Mouse (Mus musculus): ENCODE measurements around the gene Fhad1. TPM values are rescaled to one million over a fixed set of nuclear protein-coding genes. Genes with fewer than 3 reads are reported as not detected.

The Fhad1 gene
- polyA plus RNA-seq, 1 experiment from 2014 or later: 0.50 TPM

DNA sequence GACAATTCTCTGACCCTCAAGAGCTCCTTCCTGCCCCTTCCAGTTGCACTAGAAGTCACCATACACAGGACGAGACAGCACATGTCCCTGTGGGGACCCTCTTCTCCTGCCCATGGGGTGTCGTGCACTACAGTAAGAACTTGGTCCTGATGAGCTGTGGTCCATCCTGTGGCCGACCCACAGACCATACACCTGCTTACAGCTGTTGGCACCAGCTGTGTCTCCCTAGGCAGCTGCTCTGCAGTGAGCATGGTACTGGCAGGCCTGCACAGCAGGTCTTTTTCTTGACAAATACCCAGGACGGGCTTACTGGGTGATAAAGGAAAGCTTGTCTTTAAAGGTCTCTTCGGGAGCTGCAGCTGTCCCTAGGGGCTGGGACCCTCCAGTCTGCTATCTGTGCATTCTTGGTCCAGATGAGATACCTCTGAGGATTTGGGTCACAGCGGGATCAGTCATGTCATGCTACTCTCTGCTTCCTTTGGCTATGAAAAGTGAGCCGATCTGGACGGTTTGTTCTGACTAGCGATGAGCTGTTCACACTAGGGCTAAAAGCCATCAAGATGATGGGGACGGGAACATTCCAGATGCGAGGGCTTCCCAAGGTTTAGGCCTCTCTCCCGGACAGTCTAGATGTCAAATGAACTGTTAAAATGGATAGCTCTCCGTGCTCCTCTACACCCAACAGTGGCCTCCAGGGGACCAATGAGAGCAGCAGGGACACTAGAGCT lies 44.4 kb upstream of the Fhad1 start:
- Histone ChIP-seq H3K4me2 (ENCODE audit: low read length) (no peak overlapping the region), H3K27ac (no peak overlapping the region), H3K4me1 (replicated peaks; ENCODE audit: insufficient read depth, low read length) (peaks cover 7% of the 10 kb centered on the region; the same call in 1 of the 2 replicates), H3K9me3 (replicated peaks; ENCODE audit: low read length) (no peaks in the 10 kb centered on the region), H3K27me3 (ENCODE audit: insufficient read depth, low read length) (no peaks in the 10 kb centered on the region), H3K4me3 (replicated peaks; ENCODE audit: low read depth, low read length) (no peak overlapping the region), H3K36me3 (ENCODE audit: insufficient read depth, low read length) (no peaks in the 10 kb centered on the region), H3K9ac (ENCODE audit: low read depth, low read length) (no peak overlapping the region)
- WGBS: 87% methylated on average over 13 of the region's 13 CpGs
- no peak for ATAC-seq (replicated peaks; ENCODE audit: low FRiP score, low read depth)
- TF ChIP-seq CTCF (IDR thresholded peaks at IDR 0.05; ENCODE audit: low read depth): no peak
- DNase-seq (ENCODE audit: low spot score): no peak

DNA sequence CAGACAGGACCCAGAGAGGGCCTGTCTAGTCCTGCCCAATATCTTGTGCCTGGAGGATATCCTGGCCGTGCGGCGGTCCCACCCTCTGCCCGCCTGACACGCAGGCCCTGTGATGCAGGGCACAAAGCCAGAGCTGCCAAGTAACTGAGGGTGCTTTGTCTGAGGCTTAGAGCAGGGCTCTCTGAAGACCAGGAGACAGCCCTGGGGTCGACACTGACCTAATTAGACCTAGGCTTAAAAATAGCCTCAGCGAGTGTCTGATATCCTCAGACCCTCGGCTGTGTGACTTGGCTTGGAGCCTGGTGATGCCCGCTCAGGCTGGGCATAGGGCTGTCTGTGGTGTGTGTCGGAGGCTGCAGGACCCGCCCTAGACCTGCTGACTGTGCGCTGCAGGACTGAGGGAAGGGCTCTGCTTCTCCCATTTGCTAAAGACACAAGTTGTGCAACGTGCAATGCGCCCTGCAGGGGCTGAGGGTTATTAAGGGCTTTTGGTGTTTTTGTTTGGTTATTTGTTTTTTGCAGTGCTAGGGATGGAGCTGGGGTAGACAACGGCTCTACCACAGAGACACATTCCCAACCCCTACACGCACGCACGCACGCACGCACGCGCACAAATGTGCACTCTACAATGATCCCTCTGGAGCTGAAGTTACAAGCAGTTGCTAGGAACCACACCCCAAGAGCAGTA lies 42.8 kb upstream of the Fhad1 start:
- no peak for DNase-seq (ENCODE audit: low spot score)
- no peak overlapping the region for H3K9ac ChIP-seq (ENCODE audit: low read depth, low read length)
- H3K27me3 ChIP-seq (ENCODE audit: insufficient read depth, low read length): no peaks in the 10 kb centered on the region
- no peak overlapping the region for H3K4me2 ChIP-seq (ENCODE audit: low read length)
- H3K36me3 ChIP-seq (ENCODE audit: insufficient read depth, low read length): no peaks in the 10 kb centered on the region
- no peak overlapping the region for H3K4me3 ChIP-seq (replicated peaks; ENCODE audit: low read depth, low read length)
- H3K27ac ChIP-seq: no peak overlapping the region
- TF ChIP-seq CTCF (IDR thresholded peaks at IDR 0.05; ENCODE audit: low read depth): no peak
- no peak for ATAC-seq (replicated peaks; ENCODE audit: low FRiP score, low read depth)
- H3K4me1 ChIP-seq (replicated peaks; ENCODE audit: insufficient read depth, low read length): peaks cover 13% of the 10 kb centered on the region; the same call in 1 of the 2 replicates
- 80% methylated on average over 22 of the region's 22 CpGs for WGBS
- no peaks in the 10 kb centered on the region for H3K9me3 ChIP-seq (replicated peaks; ENCODE audit: low read length)

DNA sequence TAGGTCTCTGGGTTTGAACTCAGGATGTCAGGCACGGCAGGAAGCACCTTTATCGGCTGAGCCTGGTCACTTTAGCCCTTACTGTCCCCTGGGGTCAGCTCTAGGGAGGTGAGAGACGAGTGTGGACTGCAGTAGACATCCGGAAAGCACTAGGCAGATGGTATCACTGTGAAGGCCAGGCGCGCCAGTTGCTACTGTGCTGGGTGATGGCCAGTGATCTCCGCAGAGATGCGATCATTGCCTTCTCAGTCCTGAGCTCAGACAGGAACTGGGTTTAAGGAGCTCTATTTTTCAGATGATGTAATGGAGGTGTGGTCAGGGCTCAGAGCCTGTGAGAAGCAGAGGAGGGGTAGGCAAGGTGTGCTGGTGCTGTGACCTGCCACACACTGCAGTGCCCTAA lies 40.7 kb upstream of the Fhad1 start:
- Histone ChIP-seq H3K4me2 (ENCODE audit: low read length) (no peak overlapping the region), H3K27ac (no peak overlapping the region), H3K9ac (ENCODE audit: low read depth, low read length) (no peak overlapping the region), H3K4me1 (replicated peaks; ENCODE audit: insufficient read depth, low read length) (peaks cover 9% of the 10 kb centered on the region; the same call in 1 of the 2 replicates), H3K27me3 (ENCODE audit: insufficient read depth, low read length) (no peaks in the 10 kb centered on the region), H3K9me3 (replicated peaks; ENCODE audit: low read length) (no peaks in the 10 kb centered on the region), H3K4me3 (replicated peaks; ENCODE audit: low read depth, low read length) (no peak overlapping the region), H3K36me3 (ENCODE audit: insufficient read depth, low read length) (no peaks in the 10 kb centered on the region)
- TF ChIP-seq CTCF (IDR thresholded peaks at IDR 0.05; ENCODE audit: low read depth): no peak
- DNase-seq (ENCODE audit: low spot score): no peak
- ATAC-seq (replicated peaks; ENCODE audit: low FRiP score, low read depth): no peak
- WGBS: 78% methylated on average over 8 of the region's 8 CpGs

DNA sequence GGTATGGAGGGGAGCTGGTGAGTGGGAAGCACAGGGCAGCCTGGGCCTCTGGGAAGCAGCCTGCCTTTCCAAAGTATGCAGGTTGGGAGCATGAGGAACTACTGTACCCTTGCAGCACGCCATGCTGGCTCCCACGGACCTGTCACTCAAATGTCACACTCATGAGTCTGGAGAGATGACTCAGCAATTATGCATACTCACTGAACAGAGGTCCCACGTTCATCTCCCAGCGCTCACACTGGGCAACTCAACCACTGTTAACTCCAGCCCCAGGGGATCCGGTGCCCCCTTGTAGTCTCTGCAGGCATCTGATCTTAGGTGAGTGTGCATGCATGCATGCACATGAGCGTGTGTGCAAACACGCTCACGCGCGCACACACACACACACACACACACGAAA lies 39.7 kb upstream of the Fhad1 start:
- DNase-seq (ENCODE audit: low spot score): no peak
- Histone ChIP-seq H3K4me2 (ENCODE audit: low read length) (no peak overlapping the region), H3K4me1 (replicated peaks; ENCODE audit: insufficient read depth, low read length) (peaks cover 10% of the 10 kb centered on the region), H3K9ac (ENCODE audit: low read depth, low read length) (no peak overlapping the region), H3K9me3 (replicated peaks; ENCODE audit: low read length) (no peaks in the 10 kb centered on the region), H3K27me3 (ENCODE audit: insufficient read depth, low read length) (no peaks in the 10 kb centered on the region), H3K27ac (peak overlapping the region; percentile 68; the same call in 1 of the 2 replicates), H3K36me3 (ENCODE audit: insufficient read depth, low read length) (no peaks in the 10 kb centered on the region), H3K4me3 (replicated peaks; ENCODE audit: low read depth, low read length) (no peak overlapping the region)
- no peak for TF ChIP-seq CTCF (IDR thresholded peaks at IDR 0.05; ENCODE audit: low read depth)
- 79% methylated on average over 11 of the region's 11 CpGs for WGBS
- no peak for ATAC-seq (replicated peaks; ENCODE audit: low FRiP score, low read depth)

DNA sequence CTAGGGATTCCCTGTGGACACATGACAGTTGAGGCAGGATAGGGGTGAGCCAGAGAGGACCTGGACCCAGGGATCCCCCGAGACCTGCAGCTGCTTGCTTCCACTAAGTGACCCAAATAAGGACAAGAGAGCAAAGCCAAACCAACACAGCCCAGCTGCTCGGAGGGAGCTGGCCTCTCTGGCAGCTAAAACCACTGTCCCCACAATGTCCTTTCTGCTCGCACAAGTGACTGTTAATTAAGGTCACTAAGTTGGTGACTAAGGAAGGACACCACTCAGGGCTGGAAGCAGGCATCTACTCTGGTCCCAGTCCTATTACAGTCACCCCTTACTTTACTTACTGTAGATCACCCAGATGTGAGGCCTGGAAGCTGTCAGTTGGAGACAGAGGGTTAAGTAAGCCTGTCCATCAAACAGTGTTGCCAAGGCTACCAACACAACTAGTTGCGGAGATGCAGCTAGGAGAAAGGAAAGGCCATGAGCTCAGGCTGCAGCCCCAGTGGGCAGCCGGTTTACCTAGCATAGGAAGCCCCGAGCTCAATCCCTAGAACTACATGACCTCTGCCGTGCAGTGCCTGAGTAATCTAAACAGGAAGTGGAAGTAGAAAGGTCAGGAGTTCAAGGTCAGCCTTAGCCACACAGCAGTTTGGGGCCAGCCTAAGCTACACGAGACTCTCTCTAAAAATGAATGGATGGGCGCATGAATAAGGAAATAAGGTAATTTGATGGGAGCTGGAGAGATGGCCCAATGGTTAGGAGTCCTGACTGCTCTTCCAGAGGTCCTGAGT lies 39.0 kb upstream of the Fhad1 start:
- Histone ChIP-seq H3K36me3 (ENCODE audit: insufficient read depth, low read length) (no peaks in the 10 kb centered on the region), H3K9me3 (replicated peaks; ENCODE audit: low read length) (no peaks in the 10 kb centered on the region), H3K27me3 (ENCODE audit: insufficient read depth, low read length) (no peaks in the 10 kb centered on the region), H3K27ac (peak overlapping the region; percentile 68), H3K9ac (ENCODE audit: low read depth, low read length) (no peak overlapping the region), H3K4me2 (ENCODE audit: low read length) (no peak overlapping the region), H3K4me3 (replicated peaks; ENCODE audit: low read depth, low read length) (no peak overlapping the region), H3K4me1 (replicated peaks; ENCODE audit: insufficient read depth, low read length) (peaks cover 16% of the 10 kb centered on the region)
- 42% methylated on average over 9 of the region's 9 CpGs for WGBS
- DNase-seq (ENCODE audit: low spot score): no peak
- ATAC-seq (replicated peaks; ENCODE audit: low FRiP score, low read depth): no peak
- no peak for TF ChIP-seq CTCF (IDR thresholded peaks at IDR 0.05; ENCODE audit: low read depth)

DNA sequence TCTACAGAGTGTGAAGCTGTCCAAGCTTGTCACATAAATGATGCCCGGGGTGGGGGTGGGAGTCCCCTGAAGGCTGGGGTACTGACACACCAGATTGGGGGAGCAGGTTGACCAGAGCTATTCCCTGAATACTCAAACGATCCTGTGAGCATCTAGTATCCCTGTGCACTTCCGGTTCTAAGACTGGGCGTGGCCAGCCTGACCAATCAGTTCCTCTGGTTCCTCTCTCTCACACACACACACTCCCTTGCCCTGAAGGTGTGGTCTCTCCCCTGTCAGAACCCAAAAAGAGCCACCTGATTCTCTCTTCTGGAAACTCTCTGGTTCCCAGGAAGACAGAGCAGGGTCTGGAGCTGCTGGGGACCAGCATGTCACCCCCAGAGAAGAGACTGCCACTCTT lies 38.4 kb upstream of the Fhad1 start:
- H3K4me3 ChIP-seq (replicated peaks; ENCODE audit: low read depth, low read length): no peak overlapping the region
- H3K9me3 ChIP-seq (replicated peaks; ENCODE audit: low read length): no peaks in the 10 kb centered on the region
- ATAC-seq (replicated peaks; ENCODE audit: low FRiP score, low read depth) (no peak), DNase-seq (ENCODE audit: low spot score) (no peak)
- H3K9ac ChIP-seq (ENCODE audit: low read depth, low read length): no peak overlapping the region
- peak overlapping the region; percentile 68 for H3K27ac ChIP-seq
- H3K27me3 ChIP-seq (ENCODE audit: insufficient read depth, low read length): no peaks in the 10 kb centered on the region
- H3K4me1 ChIP-seq (replicated peaks; ENCODE audit: insufficient read depth, low read length): peaks cover 18% of the 10 kb centered on the region
- WGBS: 53% methylated on average over 4 of the region's 4 CpGs
- no peak for TF ChIP-seq CTCF (IDR thresholded peaks at IDR 0.05; ENCODE audit: low read depth)
- H3K4me2 ChIP-seq (ENCODE audit: low read length): no peak overlapping the region
- H3K36me3 ChIP-seq (ENCODE audit: insufficient read depth, low read length): no peaks in the 10 kb centered on the region
